Mouse (Mus musculus): ENCODE data around the gene Zfp691. TPM values are rescaled to one million over a fixed set of nuclear protein-coding genes. Genes with fewer than 3 reads are reported as not detected.

Gene Zfp691
- total RNA-seq, 1 experiment from 2014 or later, result 20.5 TPM

- peak; percentile 90 for DNase-seq
These were observed 6.3 kb downstream of the Zfp691 start for GRCm38 (mm10) chr4:119167663-119168062.

DNA sequence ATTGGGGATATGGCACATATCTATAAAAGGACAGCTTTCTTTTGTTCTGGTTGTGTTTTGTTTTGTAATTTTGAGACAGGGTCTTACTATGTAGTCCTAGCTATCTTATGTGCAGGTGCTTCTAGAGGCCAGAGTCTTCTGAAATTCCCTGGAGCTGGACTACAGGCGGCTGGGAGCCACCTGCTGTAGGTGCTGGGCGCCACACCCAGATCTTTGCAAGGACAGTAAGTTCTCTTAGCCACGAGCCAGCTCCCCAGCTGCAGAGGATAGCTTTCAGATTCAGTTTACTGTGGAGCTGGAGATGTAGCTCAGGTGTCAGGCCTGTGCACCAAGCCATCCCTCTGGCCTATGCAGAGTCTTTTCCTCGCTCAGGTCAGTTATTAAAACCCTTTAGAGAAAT lies 6.9 kb downstream of the Zfp691 start:
- no peak for DNase-seq

DNA sequence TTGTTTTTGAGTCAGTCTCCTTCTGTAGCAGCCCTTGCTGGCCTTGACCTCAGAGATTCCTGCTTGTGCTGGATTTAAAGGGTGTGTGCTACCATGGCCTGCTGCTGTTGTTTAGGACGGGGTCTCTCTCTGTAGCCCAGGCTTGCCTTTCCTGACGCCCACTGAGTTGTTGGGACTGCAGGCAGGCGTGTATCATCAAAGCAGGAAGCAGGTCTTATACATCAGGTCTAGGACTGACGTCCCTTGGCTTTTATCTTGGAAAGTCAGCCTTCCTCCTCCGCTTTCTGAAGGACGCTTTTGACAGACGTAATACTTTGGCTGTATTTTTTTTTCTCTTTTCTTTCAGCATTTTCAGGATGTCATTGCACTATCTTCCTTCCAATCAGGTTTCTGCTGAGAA lies 8.1 kb downstream of the Zfp691 start:
- DNase-seq, result no peak

DNA sequence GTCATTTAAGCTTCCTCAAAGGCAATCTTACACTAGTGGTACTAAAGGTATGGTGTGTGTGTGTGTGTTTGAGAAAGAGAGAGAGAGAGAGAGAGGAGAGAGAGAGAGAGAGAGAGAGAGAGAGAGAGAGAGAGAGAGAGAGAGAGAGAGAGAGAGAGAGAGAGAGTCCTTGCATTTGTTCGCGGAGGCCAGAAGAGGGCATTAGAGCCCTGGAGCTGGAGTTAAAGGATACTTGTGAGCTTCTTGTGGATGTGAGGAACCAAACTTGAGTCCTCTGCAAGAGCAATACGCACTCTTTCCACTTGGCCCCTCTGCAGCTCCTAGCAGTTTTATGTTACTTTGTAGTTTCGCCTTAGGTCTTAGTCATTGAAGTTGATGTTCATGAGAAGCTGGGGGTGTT lies 11.0 kb downstream of the Zfp691 start:
- no peak for DNase-seq

DNA sequence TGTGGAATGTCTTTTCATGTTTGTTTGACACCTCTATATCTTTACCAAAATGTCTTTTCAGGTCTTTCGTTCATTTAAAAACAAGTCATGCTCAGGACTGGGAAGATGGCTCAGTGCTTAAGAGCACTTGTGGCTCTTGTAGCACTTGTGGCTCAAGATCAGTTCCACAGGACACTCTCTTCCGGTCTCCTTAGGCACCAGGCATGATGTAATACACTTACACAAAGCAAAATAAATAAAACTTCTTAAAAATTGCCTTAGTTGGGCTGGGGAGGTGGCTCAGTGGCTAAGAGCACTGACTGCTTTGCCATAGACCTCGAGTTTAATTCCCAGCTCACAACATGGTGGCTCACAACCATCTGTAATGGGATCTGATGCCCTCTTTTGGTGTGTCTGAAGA lies 12.6 kb downstream of the Zfp691 start:
- no peak for DNase-seq

- no peak for DNase-seq
These were observed 16.1 kb downstream of the Zfp691 start for GRCm38 (mm10) chr4:119157891-119158290.

GRCm38 (mm10) chr4:119157186-119157585 lies 16.8 kb downstream of the Zfp691 start:
- peak; percentile 84 for DNase-seq

GRCm38 (mm10) chr4:119148741-119149140 lies 25.3 kb downstream of the Zfp691 start:
- DNase-seq, result no peak

DNA sequence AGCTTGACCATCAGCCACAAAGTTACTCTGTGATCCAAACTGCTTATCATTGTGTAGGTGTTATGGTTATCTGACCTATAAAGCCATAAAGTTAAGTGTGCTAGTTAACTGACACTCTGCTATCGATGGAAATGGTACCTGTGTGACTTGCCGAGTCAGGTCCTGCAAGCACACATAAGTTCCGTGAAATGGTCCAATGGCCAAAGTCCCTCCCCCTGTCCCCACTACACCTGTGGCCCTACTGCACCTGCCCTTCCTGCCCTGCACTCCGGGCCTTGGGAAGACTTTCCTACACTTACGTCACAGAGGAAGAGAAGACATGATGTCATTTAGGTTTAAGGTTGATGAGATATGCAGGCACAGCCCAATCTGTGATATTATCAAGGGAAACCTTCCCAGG lies 26.6 kb downstream of the Zfp691 start:
- DNase-seq, result no peak

DNA sequence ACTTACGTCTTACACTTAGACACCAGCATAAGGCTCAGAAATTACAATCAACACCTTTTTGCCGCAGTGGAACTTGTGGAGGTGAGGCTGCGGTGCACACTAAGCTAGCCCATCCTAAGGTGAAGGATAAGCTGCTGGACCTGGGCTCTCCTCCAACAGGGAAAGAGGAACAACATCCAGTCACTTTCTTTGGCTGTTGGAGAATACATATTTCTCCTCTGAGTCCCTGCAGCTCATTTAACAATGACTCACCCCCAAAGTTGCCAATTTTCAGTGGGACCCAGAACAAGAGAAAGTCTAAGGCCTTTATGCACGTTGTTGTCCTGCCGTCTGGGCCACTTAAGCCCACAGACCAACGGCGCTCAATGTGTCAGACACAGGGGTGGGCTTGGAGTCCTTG lies 27.2 kb downstream of the Zfp691 start:
- peak; percentile 64 for DNase-seq

DNA sequence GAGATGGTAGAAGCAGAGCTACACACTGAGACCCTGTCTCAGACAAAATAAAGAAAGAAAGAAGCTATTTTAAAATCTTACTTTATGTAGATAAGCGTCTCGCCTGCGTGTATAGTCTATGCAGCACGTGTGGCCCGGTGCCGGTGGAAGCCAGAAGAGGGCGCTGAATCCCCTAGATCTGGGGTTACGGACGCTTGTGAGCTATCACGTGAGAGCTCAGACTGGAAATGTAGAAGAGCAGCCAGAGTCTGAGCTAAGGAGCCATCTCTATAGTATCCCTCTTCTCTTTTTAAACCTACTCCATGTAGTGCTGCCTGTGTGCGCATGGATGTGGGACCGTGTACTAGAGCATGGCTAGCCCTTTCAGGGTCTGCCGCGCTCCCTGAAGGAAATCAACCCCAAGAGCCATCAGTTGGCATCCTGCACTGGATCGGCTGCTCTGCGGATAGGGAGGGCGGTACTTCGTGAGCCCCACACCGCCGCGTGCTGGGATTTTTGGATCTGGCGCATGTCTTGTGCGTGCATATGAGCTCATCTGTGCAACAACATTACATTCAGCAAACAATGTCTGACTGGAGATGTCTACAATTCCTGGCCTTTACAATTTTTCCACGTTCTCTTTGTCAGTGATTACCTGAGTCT lies 31.6 kb downstream of the Zfp691 start:
- peak; percentile 84 for DNase-seq

GRCm38 (mm10) chr4:119141191-119141590 lies 32.8 kb downstream of the Zfp691 start:
- no peak for DNase-seq

GRCm38 (mm10) chr4:119140126-119140525 lies 33.9 kb downstream of the Zfp691 start:
- DNase-seq, result peak; percentile 50

GRCm38 (mm10) chr4:119138776-119139175 lies 35.2 kb downstream of the Zfp691 start:
- DNase-seq, result no peak

DNA sequence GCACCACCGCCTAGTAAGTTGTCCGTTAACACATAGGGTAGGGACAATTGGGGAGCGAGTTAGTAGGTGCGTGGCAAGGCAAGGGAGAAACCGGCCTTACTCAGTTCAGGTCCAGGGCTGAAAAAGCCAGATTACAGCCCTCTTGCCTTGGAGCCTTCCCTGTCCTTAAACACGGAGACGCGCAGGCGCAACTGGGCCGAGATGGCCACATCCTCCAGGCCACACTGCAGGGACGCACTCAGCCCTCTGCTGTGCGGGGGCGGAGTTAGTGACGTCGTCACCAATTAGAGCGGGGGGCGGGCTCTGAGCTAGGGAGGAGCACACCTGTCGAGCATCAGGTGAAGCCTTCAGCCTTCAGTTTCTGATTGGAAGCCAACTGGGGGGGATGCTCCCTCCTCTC lies 35.8 kb downstream of the Zfp691 start:
- peak; percentile 88 for DNase-seq

GRCm38 (mm10) chr4:119137313-119137712 lies 36.7 kb downstream of the Zfp691 start:
- no peak for DNase-seq

GRCm38 (mm10) chr4:119133860-119134259 lies 40.1 kb downstream of the Zfp691 start:
- DNase-seq, result no peak

DNA sequence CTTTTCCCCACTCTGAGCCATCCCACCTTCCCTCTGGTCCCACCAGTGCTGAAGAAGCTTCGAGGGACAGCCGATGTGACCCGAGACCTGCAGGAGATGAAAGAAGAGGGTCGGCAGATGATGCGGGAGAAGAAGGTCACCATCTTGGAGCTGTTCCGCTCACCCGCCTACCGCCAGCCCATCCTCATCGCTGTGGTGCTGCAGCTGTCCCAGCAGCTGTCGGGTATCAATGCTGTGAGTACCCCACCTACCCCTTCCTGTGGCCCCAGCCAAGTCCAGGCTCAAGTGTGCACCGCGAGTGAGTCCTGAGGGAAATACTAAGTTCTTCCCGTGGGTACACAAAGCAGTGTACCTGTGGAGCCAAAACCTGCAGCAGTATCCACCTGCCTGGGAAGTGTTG lies 40.7 kb downstream of the Zfp691 start:
- DNase-seq, result no peak

DNA sequence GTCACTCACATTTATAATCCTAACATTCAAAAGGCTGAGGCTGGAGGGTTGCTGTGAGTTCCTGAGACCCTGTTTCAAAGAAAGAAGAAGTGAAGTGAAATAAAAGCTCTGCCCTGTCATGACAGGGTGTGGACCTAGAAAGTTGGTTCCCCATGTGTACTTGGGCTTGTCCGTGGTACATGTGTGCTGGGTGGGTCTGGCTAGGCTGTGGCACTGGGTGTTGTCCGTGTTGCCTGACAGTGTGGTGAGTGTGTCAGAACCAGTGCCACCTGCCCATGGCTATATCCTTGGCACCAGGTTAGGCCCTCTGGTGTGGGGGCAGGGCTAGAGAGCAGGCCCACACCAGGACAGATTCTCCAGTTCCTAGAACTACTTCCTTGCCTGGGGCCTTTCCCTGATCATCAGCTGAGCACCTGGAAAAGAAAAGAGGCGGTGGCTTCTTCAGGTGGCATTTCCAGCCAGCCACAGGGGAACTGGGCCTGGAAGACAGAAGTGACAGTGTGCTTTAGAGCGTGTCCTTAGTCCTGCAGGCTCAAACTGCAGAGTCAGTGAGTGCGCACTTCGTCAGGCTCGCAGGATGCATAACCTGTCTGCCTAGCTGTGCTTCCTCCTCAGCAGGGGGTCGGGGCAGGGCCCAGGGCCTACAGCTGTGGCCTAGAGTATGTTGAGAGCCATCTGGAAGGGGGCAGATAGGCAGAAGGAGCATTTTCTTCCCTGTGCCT lies 42.6 kb downstream of the Zfp691 start:
- DNase-seq, result no peak

DNA sequence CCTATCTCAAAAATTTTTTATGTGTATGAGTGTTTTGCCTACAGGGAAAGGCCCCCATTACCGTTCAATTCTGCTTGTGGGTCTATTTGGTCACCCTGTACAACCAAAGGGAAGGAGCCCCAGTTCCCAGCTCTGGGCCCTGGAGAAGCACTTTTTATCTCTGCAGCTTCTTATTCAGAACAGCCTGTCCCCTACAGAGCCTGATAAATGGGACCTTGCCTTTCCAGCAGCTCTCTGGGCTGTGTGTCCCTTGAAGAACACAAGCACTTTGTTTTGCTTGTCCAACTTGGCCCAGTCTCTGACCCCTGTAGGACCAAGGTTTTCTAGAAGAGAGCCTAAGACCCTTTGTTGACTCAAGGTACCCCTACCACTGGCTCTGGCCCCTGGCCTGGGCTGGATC lies 44.9 kb downstream of the Zfp691 start:
- no peak for DNase-seq

DNA sequence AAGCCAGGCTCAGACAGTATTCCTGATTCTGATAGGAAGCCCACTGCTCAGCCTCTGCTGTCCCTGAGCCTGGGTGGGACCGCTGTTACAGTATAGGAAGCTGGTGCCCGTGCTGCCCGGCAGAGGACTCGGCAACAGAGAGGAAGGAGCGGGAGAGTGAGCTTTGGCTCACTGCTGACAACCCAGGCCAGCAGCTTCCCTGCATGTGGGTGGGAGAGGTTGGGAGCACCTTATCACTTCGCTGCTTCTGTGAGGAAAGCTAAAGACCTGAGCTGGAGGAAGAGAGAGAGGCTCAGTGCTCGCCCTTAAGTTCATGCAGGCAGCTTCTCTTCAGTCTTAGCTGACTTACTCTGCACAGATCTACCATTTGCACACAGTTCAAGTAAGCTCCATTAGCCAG lies 45.4 kb downstream of the Zfp691 start:
- DNase-seq, result no peak

- peak; percentile 19 for DNase-seq
These were observed 46.8 kb downstream of the Zfp691 start for GRCm38 (mm10) chr4:119127229-119127628.

DNA sequence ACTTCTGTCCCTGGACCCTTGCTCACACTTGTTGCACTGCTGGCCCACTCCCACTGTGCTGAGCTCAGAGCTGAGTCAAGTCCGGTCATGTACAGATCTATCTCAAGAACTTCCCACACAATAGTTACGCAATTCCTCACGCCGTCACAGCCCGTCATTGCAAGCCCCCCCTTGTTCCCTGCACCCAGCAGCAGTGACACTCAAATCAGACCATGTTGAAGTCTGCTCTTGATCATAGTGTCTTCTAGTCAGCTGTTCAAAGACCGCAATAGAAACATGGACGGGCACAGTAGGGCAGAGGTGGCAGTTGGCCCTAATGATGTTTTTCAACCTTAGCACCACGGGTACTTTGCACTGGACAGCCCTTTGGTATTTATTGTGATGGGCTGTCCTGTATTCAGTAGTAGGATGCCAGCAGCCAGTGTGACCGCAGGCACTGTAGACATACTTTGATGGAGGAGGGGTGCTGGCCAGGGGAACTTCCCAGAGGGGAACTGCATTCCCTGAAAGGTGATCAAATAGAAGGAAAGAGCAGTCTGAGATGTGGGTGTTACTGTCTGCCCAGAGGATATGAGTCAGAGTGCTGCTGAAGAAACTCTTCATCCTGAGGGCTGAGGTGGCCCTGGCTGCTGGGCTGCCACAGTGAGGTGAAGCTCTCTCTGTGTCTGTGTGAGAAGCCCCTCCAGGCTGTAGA lies 48.3 kb downstream of the Zfp691 start:
- no peak for DNase-seq
